Mouse (Mus musculus) embryonic fibroblast, embryonic 13.5 days (primary cell): ENCODE measurements around the gene Mcf2l.

Source experiments
- CTCF ChIP-seq: IDR thresholded peaks from 2 replicates; pipeline ENCODE4 v1.5.1; 2011; ENCODE audit warnings: mild to moderate bottlenecking, control low read depth, low read length, moderate library complexity, borderline replicate concordance; ENCODE audit not compliant: insufficient read depth
- POLR2A ChIP-seq: IDR thresholded peaks from 2 replicates; pipeline ENCODE4 v1.6.1; 2011; ENCODE audit warnings: low read depth, mild to moderate bottlenecking, control low read depth, low read length, moderate library complexity

GRCm38 (mm10) chr8:12897815-12898214 lies 24.2 kb downstream of the Mcf2l start:
- TF ChIP-seq POLR2A (no peak), CTCF (no peak)
